Mouse (Mus musculus): Measurements from ENCODE around the gene Fbxw21.

DNA sequence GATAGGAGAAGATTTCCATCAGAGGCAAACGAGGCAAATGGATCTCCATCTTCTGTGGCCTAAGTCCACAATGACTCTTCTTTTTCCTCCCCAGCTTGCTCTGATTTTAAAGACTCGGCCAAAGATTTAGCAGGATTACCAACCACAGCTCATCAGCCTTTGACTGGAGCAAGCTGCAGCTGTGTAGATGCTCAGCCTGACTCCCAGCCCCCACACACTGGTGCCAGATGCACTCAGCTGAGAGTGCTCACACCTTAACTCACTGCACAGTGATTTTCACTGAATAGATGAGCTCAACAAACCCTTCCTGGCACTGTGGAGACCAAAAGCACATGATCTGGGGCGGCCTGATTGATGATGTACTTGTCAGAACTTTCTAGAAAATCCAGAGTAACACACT, at the start of gene Fbxw21:
- TF ChIP-seq EP300 (IDR thresholded peaks at IDR 0.05) (no peak), CTCF (IDR thresholded peaks at IDR 0.05) (no peak)

Data from lung, postnatal 0 days (tissue).